Mouse (Mus musculus) CD4-positive, CD25-positive, alpha-beta regulatory T cell, adult 2 months (primary cell): ENCODE results near the gene Sall1.

ENCODE experiments used
- DNase-seq: peaks from one replicate; pipeline ENCODE4 v3.0.0-alpha.2; 2012; ENCODE audit warnings: low read depth, low spot score

The Sall1 gene

GRCm38 (mm10) chr8:88991780-88992509 is 52.0 kb downstream of the Sall1 start:
- no peak for DNase-seq

DNA sequence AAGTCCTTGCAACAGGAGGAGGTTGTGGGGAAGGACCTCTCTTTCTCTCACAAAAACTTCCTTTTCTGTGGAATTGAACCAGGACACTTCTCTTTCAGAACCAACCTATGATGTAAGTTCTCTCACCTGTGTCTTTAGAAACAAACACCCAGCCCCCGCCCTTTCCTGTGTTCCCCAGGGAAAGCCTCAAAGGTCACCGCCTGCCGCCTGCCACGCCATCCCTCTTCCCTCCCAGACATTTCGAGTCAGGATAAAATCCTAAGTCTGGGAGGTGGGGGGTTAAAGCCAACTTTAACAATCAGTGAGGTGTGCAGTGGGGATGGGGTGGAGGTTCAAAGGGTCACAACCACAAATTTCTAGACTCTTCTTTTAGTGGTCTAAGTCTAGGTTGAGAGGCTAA is 52.8 kb downstream of the Sall1 start:
- no peak for DNase-seq

- DNase-seq = no peak
Measured at GRCm38 (mm10) chr8:88989002-88989401, 55.0 kb downstream of the Sall1 start.

DNA sequence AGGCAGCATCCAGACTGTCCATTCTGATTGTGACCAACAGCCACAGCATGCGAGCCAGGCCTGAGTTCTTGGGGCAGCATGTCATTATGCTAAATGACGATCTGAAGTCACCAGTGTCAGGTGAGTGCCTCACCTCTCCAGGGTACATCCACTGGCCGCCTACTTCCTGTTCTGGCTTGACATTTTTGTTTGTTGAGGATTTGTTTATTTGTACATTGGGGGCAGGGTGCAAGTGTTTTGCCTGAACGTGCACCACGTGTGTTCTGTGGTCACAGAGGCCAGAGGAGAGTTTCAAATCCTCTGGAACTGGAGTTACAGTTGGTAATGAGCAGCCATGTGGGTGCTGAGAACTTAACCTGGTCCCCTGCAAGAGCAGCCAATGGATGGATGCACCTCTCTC is 60.5 kb downstream of the Sall1 start:
- no peak for DNase-seq
